Mouse (Mus musculus) thymus, adult 2 months (tissue): Measurements from ENCODE around the gene P3h4.
A peak's percentile ranks its signal among the peaks of the same experiment; 100 is the strongest.

Experiments used
- CTCF ChIP-seq: fragments of 200-500 bp; IDR thresholded peaks from 2 replicates; pipeline ENCODE4 v1.5.1; 2012; ENCODE audit warnings: mild to moderate bottlenecking, control low read depth, low read length, moderate library complexity, borderline replicate concordance; ENCODE audit not compliant: control insufficient read depth, poor library complexity, insufficient read depth; ENCODE audit errors: extremely low read depth
- POLR2A ChIP-seq: fragments of 200-500 bp; IDR thresholded peaks from 2 replicates; pipeline ENCODE4 v1.6.1; 2012; ENCODE audit warnings: mild to moderate bottlenecking, low read length, control low read depth, moderate library complexity; ENCODE audit not compliant: control insufficient read depth, poor library complexity, insufficient read depth; ENCODE audit errors: extremely low read depth

- TF ChIP-seq POLR2A, result 0 out of 2 replicates have a peak, but pooled peaks have one; percentile 28
- TF ChIP-seq CTCF, result peak; percentile 47; the same call in 1 of the 2 replicates
Measured at GRCm38 (mm10) chr11:100396886-100397599, 17.6 kb downstream of the P3h4 start.
